Mouse (Mus musculus) testis, adult 2 months (tissue): ENCODE results near the gene Ckap4.

Source experiments
- CTCF ChIP-seq: fragments of 200-500 bp; IDR thresholded peaks from 2 replicates; pipeline ENCODE4 v1.5.1; 2012; ENCODE audit warnings: low read depth, mild to moderate bottlenecking, inconsistent platforms, low read length, moderate library complexity; ENCODE audit not compliant: control insufficient read depth, insufficient read depth, insufficient replicate concordance
- POLR2A ChIP-seq: fragments of 200-500 bp; IDR thresholded peaks from 2 replicates; pipeline ENCODE4 v1.6.1; 2012; ENCODE audit warnings: low read depth, mild to moderate bottlenecking, inconsistent platforms, low read length, moderate library complexity; ENCODE audit not compliant: control insufficient read depth

- no peak; the same call in 1 of the 2 replicates for TF ChIP-seq POLR2A
- TF ChIP-seq CTCF, result no peak
Observed at GRCm38 (mm10) chr10:84490115-84490514, 43.7 kb downstream of the Ckap4 start.
